Mouse (Mus musculus) E14TG2a.4 (cell line): ENCODE measurements around the gene Tsen54.

ENCODE experiments used
- CTCF ChIP-seq: conservative IDR thresholded peaks from 2 replicates; pipeline ENCODE4 v1.5.1; 2014; ENCODE audit warnings: low read length
- NANOG ChIP-seq: IDR thresholded peaks from 2 replicates; pipeline ENCODE4 v1.6.1; 2014; ENCODE audit warnings: borderline replicate concordance, low read length, mixed read lengths
- POU5F1 ChIP-seq: IDR thresholded peaks from 2 replicates; pipeline ENCODE4 v1.6.1; 2014; ENCODE audit warnings: low read length, borderline replicate concordance

- TF ChIP-seq POU5F1 (no peak), CTCF (no peak), NANOG (no peak)
Measured at GRCm38 (mm10) chr11:115791919-115792318, 22.6 kb upstream of the Tsen54 start.
